Mouse (Mus musculus) MEL (cell line): ENCODE data around the gene Adcy10. TPM values are rescaled to one million over a fixed set of nuclear protein-coding genes. Genes with fewer than 3 reads are reported as not detected.
A peak's percentile ranks its signal among the peaks of the same experiment; 100 is the strongest.

ENCODE experiments used
- DNase-seq: peaks from one replicate; pipeline ENCODE4 v3.0.0; 2011; ENCODE audit warnings: low read depth, low spot score
- H3K27ac ChIP-seq: 2 replicates; pipeline ENCODE4 v1.5.1; 2012; ENCODE audit warnings: low read depth, mild to moderate bottlenecking, control low read depth, low read length, moderate library complexity; ENCODE audit not compliant: control insufficient read depth
- H3K27me3 ChIP-seq, 2 experiments: fragments of 150-350 bp in 1 of 2; sonication (generic) in 1 of 2; 2 replicates each; pipeline ENCODE4 v1.6.1; 2012; ENCODE audit warnings: low read length in 2 of 2, mild to moderate bottlenecking in 2 of 2, improper control_type of control experiment in 1 of 2, moderate library complexity in 1 of 2; ENCODE audit not compliant: insufficient read depth in 2 of 2, control insufficient read depth in 1 of 2
- H3K36me3 ChIP-seq, 2 experiments: 2 replicates each; pipeline ENCODE4 v1.6.1; 2012 to 2014; ENCODE audit warnings: low read length in 2 of 2, improper control_type of control experiment in 1 of 2, inconsistent platforms in 1 of 2, mild to moderate bottlenecking in 1 of 2; ENCODE audit not compliant: insufficient read depth in 2 of 2, control insufficient read depth in 1 of 2
- H3K4me1 ChIP-seq, 2 experiments: fragments of 150-350 bp in 1 of 2; sonication (generic) in 1 of 2; 2 replicates each; pipeline ENCODE4 v1.6.1; 2012; ENCODE audit warnings: low read length in 2 of 2, improper control_type of control experiment in 1 of 2, mild to moderate bottlenecking in 1 of 2; ENCODE audit not compliant: insufficient read depth in 2 of 2, control insufficient read depth in 1 of 2
- H3K4me3 ChIP-seq, 2 experiments: fragments of 150-350 bp in 1 of 2; sonication (generic) in 1 of 2; 2 replicates each; pipeline ENCODE4 v1.5.1; 2012; ENCODE audit warnings: low read depth in 2 of 2, low read length in 2 of 2, mild to moderate bottlenecking in 2 of 2, moderate library complexity in 2 of 2, control low read depth in 1 of 2, improper control_type of control experiment in 1 of 2; ENCODE audit not compliant: control insufficient read depth in 1 of 2, insufficient read depth in 1 of 2
- H3K79me2 ChIP-seq: 2 replicates; pipeline ENCODE4 v1.6.1; 2012; ENCODE audit warnings: mild to moderate bottlenecking, low read length, moderate library complexity; ENCODE audit not compliant: control insufficient read depth, poor library complexity, insufficient read depth
- H3K9ac ChIP-seq: 2 replicates; pipeline ENCODE4 v1.6.1; 2012; ENCODE audit warnings: low read depth, mild to moderate bottlenecking, control low read depth, low read length, moderate library complexity; ENCODE audit not compliant: control insufficient read depth, poor library complexity, severe bottlenecking
- H3K9me3 ChIP-seq: fragments of 150-350 bp; sonication (generic); replicated peaks from 2 replicates; pipeline ENCODE4 v1.6.1; 2012; ENCODE audit warnings: mild to moderate bottlenecking, low read length, improper control_type of control experiment, moderate library complexity; ENCODE audit not compliant: insufficient read depth
- CTCF ChIP-seq, 3 experiments: IDR thresholded peaks in 2 of 3; conservative IDR thresholded peaks in 1 of 3; 2 replicates each; pipeline ENCODE4 v1.5.1; 2011 to 2012; ENCODE audit warnings: low read length in 3 of 3, low read depth in 2 of 3, mild to moderate bottlenecking in 2 of 3, improper control_type of control experiment in 1 of 3, inconsistent platforms in 1 of 3, mixed read lengths in 1 of 3, moderate library complexity in 1 of 3; ENCODE audit not compliant: control insufficient read depth in 1 of 3, insufficient read depth in 1 of 3, poor library complexity in 1 of 3, severe bottlenecking in 1 of 3
- ELF1 ChIP-seq: IDR thresholded peaks from 2 replicates; pipeline ENCODE4 v1.6.1; 2014; ENCODE audit warnings: low read depth, mild to moderate bottlenecking, inconsistent platforms, low read length, improper control_type of control experiment, moderate library complexity
- GABPA ChIP-seq: IDR thresholded peaks from 2 replicates; pipeline ENCODE4 v1.6.1; 2012; ENCODE audit warnings: low read depth, mild to moderate bottlenecking, inconsistent platforms, low read length, improper control_type of control experiment, moderate library complexity
- GATA1 ChIP-seq: IDR thresholded peaks from 2 replicates; pipeline ENCODE4 v1.6.1; 2011; ENCODE audit warnings: low read depth, low read length, improper control_type of control experiment
- MAFK ChIP-seq: IDR thresholded peaks from 2 replicates; pipeline ENCODE4 v1.6.1; 2011; ENCODE audit warnings: low read depth, mild to moderate bottlenecking, low read length, improper control_type of control experiment, borderline replicate concordance
- MEF2A ChIP-seq: IDR thresholded peaks from 2 replicates; pipeline ENCODE4 v1.6.1; 2014; ENCODE audit warnings: low read depth, mild to moderate bottlenecking, inconsistent platforms, low read length, improper control_type of control experiment; ENCODE audit not compliant: poor library complexity, insufficient replicate concordance, severe bottlenecking; ENCODE audit errors: extremely low read depth
- MYB ChIP-seq: IDR thresholded peaks from 2 replicates; pipeline ENCODE4 v1.6.1; 2011; ENCODE audit warnings: mild to moderate bottlenecking, low read depth, low read length, improper control_type of control experiment
- MYC ChIP-seq: IDR thresholded peaks from 2 replicates; pipeline ENCODE4 v1.6.1; 2011; ENCODE audit warnings: low read depth, mild to moderate bottlenecking, low read length, improper control_type of control experiment, moderate library complexity
- NELFE ChIP-seq: IDR thresholded peaks from 2 replicates; pipeline ENCODE4 v1.6.1; 2011; ENCODE audit warnings: low read depth, low read length, improper control_type of control experiment
- RAD21 ChIP-seq: IDR thresholded peaks from 2 replicates; pipeline ENCODE4 v1.6.1; 2011; ENCODE audit warnings: mild to moderate bottlenecking, low read depth, low read length, improper control_type of control experiment
- SIN3A ChIP-seq: IDR thresholded peaks from 2 replicates; pipeline ENCODE4 v1.6.1; 2012; ENCODE audit warnings: low read length, improper control_type of control experiment, inconsistent platforms
- SMC3 ChIP-seq: IDR thresholded peaks from 2 replicates; pipeline ENCODE4 v1.6.1; 2011; ENCODE audit warnings: low read depth, low read length, improper control_type of control experiment
- TAL1 ChIP-seq: IDR thresholded peaks from 2 replicates; pipeline ENCODE4 v1.6.1; 2012; ENCODE audit warnings: mild to moderate bottlenecking, inconsistent platforms, low read length, moderate library complexity, mixed read lengths
- TBP ChIP-seq: IDR thresholded peaks from 2 replicates; pipeline ENCODE4 v1.8.0; 2011; ENCODE audit warnings: low read depth, low read length, improper control_type of control experiment
- ZC3H11A ChIP-seq: IDR thresholded peaks from 2 replicates; pipeline ENCODE4 v1.6.1; 2012; ENCODE audit warnings: low read depth, mild to moderate bottlenecking, inconsistent platforms, low read length, improper control_type of control experiment
- ZKSCAN1 ChIP-seq: IDR thresholded peaks from 2 replicates; pipeline ENCODE4 v1.6.1; 2012; ENCODE audit warnings: low read depth, mild to moderate bottlenecking, inconsistent platforms, low read length, improper control_type of control experiment, moderate library complexity
- ZNF384 ChIP-seq: IDR thresholded peaks from 2 replicates; pipeline ENCODE4 v1.6.1; 2012; ENCODE audit warnings: low read depth, mild to moderate bottlenecking, inconsistent platforms, low read length, improper control_type of control experiment
- polyA plus RNA-seq, 2 experiments: library from polyadenylated mRNA; stranded (reverse) in 1 of 2; unstranded in 1 of 2; fragments of >175 nt in 1 of 2; fragments of >200 nt in 1 of 2; gene quantifications; 2 replicates each; pipeline versions ENCODE4 v1.2.1 to v1.2.4; 2012; ENCODE audit warnings: low replicate concordance in 2 of 2, low read depth in 1 of 2; ENCODE audit not compliant: insufficient read length in 2 of 2, insufficient read depth in 1 of 2, missing spikeins in 1 of 2
- total RNA-seq: library from RNA; depleted of rRNA; stranded (reverse); fragments of 300-350 nt; gene quantifications from 2 replicates; pipeline ENCODE4 v1.2.3, GENCODE M21; 2012

Gene Adcy10
- total and polyA plus RNA-seq, 3 experiments: not detected

DNA sequence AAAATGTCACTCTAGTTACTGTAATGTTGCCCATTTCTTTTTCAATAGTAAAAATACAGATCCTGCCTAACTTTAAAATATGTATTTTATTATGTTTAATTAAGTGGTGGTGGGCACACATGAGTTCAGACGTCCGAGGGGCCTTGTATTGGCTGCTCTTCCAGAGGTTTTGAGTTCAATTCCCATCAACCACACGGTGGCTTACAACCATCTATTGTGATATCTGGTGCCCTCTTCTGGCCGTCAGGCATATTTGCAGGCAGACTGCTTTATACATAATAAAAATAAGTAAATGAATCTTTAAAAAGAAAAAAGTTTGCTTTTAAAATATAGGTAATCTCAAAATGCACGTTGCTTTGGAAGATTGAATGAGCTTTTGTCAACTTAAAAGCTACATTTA lies 94.3 kb downstream of the Adcy10 start:
- no peak overlapping the region for H3K9ac ChIP-seq
- peak; percentile 87 for DNase-seq
- H3K4me3 ChIP-seq: peak overlapping the region in 1 of 2 experiments; percentile 36; a peak in 2 of 4 replicates
- H3K9me3 ChIP-seq: no peaks in the 10 kb centered on the region
- peaks cover 0 to 2% of the 10 kb centered on the region in 2 experiments; a peak in 1 of 4 replicates for H3K36me3 ChIP-seq
- no peaks in the 10 kb centered on the region for H3K79me2 ChIP-seq
- no peak overlapping the region for H3K27ac ChIP-seq
- TF ChIP-seq ZKSCAN1: no peak
- TF ChIP-seq MYC: 0 out of 2 replicates have a peak, but pooled peaks have one; percentile 18
- 0 out of 2 replicates have a peak, but pooled peaks have one; percentile 40 for TF ChIP-seq ZNF384
- no peak for TF ChIP-seq GABPA
- TF ChIP-seq ELF1: no peak
- TF ChIP-seq ZC3H11A: peak; percentile 78
- peak; percentile 75 for TF ChIP-seq RAD21
- no peak for TF ChIP-seq TAL1
- TF ChIP-seq MYB: no peak
- peak; percentile 72 for TF ChIP-seq SMC3
- TF ChIP-seq CTCF (IDR thresholded peaks at IDR 0.05 in 2 of 3, conservative IDR thresholded peaks at IDR 0.05 in 1 of 3; ENCODE audit: control insufficient read depth in 1 of 3, insufficient read depth in 1 of 3, low read depth in 2 of 3, low read length in 3 of 3, poor library complexity in 1 of 3, severe bottlenecking in 1 of 3): peak; percentile 52 to 80 (median 56)
- TF ChIP-seq, all 39 proteins: peak for 6
- peaks cover 0 to 17% of the 10 kb centered on the region in 2 experiments; a peak in 1 of 4 replicates for H3K4me1 ChIP-seq
- no peaks in the 10 kb centered on the region; a peak in 2 of 4 replicates for H3K27me3 ChIP-seq

DNA sequence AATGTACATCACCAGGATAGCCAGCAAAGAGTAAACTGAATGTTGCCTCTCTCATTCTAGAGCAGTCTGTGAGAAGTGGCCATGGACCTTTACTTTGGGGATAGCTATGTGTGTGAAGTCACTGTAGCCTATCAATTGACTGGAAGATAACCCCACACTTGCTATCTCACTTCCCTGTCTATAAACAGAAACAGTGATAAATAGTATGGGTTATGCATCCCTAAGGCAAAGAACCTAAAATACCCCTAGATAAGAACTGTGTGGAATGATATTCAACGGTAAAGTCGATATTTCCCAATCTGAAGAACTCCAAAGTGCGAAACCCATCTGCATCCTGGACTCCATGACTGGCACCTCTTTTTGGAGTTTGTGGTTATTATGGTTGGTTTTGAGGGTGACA lies 96.3 kb downstream of the Adcy10 start:
- Histone ChIP-seq H3K79me2 (no peaks in the 10 kb centered on the region), H3K4me3 (peak overlapping the region in 1 of 2 experiments; percentile 25; a peak in 1 of 4 replicates), H3K36me3 (peaks cover 0 to 2% of the 10 kb centered on the region in 2 experiments; a peak in 1 of 4 replicates), H3K27me3 (no peaks in the 10 kb centered on the region), H3K9me3 (no peaks in the 10 kb centered on the region), H3K9ac (no peak overlapping the region), H3K4me1 (peaks cover 0 to 14% of the 10 kb centered on the region in 2 experiments; a peak in 1 of 4 replicates), H3K27ac (no peak overlapping the region)
- no peak for TF ChIP-seq NELFE
- TF ChIP-seq SMC3: no peak
- TF ChIP-seq MEF2A: peak; percentile 56; the same call in 1 of the 2 replicates
- peak; percentile 53; the same call in 1 of the 2 replicates for TF ChIP-seq GATA1
- peak; percentile 97 for TF ChIP-seq TBP
- TF ChIP-seq MAFK: peak; percentile 60; the same call in 1 of the 2 replicates
- TF ChIP-seq SIN3A: no peak
- peak; percentile 69 for DNase-seq
